Mouse (Mus musculus): ENCODE results near the gene Gm45808.
"Not testable (repeated sequence)": the region's sequence is repeated elsewhere in the genome, so short reads cannot be mapped to it uniquely, and the experiment has no call there.

Gene Gm45808

DNA sequence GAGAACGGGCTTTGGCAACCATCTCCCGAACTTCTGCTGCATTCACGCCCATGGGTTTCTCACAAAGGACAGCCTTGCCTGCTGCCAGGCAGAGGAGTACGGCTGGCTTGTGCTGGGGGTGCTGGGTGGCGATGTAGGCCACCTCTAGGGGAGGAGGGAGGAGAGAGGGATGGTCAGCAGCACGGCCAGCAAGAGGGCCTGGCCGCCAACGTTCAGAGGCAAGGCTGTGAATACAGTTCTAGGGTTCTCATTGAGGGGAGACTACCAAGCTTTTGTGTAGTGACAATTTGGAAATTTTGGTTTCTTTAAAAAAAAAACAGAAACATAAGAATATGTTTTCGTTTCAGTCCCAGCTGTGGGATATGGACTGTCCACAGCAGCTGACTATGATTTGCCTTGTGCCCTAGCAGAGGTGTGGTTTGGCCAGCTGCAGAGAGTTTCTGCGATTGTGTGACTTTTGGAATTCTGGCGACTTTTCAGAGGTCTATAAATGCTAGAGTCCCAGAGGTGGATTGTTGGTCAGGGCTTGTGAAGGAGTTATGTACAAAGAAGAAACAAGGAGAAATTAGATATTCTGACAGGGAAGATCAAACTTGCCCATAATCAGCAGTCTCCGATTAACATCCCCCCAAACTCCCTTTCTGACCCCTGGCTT, at the start of gene Gm45808:
TSS of gene Gm45808 (minus strand) at position 51 of the 655 bp plus-strand sequence.
- no peak for DNase-seq (ENCODE audit: low spot score in 2 of 2)

DNA sequence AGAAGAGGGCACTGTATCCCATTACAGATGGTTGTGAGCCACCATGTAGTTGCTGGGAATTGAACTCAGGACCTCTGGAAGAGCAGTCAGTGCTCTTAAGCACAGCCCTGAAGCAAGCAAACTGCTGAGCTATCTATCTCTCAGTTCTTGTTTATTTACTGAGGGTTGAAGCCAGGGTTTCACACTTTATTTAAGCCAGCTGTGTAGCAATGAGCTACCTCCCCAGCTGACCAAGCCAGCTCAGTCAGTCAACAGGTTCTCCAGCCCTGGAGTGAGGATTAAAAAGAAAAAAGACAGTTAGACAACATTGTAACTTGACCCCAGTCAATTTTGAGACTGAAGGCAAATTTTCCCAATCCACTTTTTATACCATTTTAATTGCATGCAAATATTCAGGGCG, 49.1 kb upstream of the Gm45808 start:
- DNase-seq (ENCODE audit: low spot score in 2 of 2): no peak

DNA sequence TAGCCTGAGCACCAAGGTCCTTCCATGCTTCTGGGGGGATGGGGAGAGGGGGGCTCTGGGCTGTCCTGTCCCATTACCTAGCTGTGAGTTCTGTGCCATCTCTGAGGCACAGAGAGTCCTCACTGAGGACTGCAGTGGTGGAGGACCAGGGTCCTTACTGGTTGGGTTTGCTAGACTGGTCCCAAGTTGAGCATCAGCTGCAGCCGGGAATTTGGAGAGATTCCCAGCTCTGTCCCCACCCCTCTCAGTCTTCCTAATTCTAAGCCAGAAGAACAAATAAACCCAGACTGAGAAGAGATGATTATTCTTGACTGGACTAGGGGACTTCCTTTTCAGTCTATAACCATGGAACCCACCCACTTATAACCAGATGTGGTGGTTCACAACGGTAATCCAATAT, 44.0 kb upstream of the Gm45808 start:
- no peak for DNase-seq (ENCODE audit: low spot score in 2 of 2)

DNA sequence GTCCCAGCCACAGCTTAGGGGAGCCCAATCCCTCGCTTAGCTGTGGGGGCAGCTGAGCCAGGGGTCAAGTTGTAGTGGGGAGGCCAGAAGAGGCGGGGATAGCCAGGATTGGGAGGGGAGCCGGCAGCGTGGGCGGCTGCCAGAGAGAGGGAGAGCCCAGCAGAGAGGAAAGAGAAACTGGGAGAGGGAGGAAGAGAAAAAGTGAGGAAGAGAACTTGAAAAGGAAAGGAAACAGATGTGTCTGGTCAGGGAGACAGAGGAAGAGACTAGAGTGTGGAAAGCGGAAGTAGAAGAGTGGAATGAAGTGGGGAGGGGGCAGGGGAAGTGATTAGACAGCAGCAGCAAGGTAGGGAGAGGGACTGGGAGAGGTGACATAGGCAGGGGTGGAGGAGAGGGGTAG, 42.9 kb upstream of the Gm45808 start:
- no peak for DNase-seq (ENCODE audit: low spot score in 2 of 2)

DNA sequence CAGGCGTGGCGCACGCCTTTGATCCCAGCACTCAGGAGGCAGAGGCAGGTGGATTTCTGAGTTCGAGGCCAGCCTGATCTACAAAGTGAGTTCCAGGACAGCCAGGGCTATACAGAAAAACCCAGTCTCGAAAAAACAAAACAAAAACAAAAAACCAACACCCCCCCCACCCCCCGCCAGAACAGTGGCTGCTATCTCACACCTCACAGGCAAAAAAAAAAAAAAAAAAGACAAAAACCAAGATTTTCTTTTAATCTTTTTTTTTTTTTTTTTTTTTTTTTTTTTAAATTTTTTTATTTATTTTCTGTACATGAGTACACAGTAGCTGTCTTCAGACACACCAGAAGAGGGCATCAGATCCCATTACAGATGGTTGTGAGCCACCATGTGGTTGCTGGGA, 40.6 kb upstream of the Gm45808 start:
- DNase-seq (ENCODE audit: low spot score in 2 of 2): not testable (repeated sequence)

DNA sequence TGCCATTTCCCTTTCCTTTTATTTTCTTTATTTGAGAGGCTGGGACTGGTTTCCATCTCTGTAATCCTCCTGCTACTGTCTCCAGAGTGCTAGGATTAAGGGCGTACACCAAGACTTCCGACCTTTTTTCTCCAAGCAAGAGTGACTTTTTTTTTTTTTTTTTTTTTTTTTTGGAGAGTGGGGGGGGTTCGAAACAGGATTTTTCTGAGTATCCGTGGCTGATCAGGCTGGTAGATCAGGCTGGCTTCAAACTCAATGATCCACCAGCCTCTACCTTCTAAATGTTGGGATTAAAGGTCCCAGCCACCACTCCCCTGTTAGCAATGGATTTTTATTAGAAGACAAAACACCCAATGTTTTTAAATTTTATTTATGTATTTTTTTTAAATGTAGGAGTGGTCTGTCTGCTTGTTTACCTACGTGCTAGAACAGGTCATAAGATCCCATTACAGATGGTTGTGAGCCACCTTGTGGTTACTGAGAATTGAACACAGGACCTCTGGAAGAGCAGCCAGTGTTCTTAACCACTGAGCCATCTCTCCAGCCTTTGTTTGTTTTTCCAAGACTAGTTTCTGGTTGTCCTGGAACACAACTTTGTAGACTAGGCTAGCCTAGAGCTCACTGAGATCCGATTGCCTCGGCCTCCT, 40.0 kb upstream of the Gm45808 start:
- no peak for DNase-seq (ENCODE audit: low spot score in 2 of 2)

DNA sequence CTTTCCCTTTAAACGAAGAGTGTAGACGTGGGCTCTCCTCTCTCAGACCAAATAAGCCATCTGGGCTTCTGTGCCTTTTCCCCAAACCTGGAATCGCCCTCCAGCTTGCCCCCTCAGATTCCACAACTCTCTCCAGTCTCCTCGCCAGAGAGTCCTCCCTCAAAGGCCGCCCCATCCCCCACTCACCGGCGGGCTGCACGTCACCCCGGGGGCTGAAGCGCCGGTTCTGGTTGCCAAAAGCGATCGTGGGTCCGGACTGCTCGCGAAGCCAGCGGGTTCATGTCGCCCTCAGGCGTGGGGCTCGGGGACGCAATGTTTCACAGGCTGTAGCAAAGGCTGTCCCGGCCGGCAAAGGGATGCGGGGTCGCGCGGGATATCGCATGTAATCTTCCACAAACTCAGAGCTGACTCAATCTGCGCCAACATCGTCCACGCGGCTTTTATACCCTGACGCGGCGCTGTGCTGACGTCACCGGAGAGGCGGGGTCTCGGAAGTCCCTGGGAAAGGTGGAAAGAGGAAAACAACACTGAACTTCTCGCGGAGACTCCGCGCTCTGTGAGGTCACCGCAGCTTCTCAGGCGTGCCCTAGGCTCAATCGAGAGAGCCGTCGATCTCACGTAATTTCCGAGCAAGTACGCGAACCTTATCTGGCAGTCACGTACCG, 39.3 kb upstream of the Gm45808 start, which contains the start of the genes Ppp1r15a and Plekha4:
TSS of gene Ppp1r15a (minus strand) at position 460 of the 665 bp plus-strand sequence.
TSS of gene Plekha4 (plus strand) at position 522 of the 665 bp plus-strand sequence.
- peak; percentile 96 to 99 for DNase-seq (ENCODE audit: low spot score in 2 of 2)

DNA sequence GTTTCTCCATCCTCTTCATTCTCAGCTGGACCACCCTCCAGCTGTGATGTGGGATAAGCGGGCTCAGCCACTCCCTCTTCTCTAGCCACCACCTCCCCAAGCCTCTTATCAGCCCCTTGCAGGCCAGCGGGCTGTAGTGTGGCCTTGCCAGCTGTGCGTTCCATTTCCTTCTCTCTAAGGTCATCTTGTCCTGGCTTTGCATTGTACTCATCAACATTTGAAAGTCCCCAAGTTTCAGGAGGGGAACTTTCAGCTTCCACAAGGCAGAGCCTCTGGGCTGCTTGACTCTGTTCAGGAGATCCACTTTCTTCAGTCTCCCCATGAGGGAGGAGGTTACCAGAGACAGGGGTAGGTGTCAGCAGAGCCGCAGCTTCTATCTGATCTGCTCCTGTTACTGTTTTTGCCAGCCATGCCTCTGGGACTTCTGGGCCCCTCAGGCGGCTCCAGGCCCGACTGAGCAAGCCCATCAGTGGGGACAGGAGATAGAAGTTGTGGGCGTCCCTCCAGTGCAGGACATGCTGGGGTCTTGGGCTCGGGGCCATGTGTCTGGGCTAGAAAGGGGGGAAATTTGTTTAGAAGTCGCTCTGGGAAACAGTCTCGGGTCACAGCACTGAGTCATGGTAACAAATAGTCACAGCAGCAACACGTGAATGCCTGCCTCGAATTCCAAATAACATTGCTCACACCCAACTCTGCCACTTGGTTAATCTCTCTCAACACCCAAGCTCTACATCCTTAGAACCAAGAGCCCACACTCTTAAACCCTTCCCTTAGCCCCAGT, 38.4 kb upstream of the Gm45808 start:
- no peak for DNase-seq (ENCODE audit: low spot score in 2 of 2)

DNA sequence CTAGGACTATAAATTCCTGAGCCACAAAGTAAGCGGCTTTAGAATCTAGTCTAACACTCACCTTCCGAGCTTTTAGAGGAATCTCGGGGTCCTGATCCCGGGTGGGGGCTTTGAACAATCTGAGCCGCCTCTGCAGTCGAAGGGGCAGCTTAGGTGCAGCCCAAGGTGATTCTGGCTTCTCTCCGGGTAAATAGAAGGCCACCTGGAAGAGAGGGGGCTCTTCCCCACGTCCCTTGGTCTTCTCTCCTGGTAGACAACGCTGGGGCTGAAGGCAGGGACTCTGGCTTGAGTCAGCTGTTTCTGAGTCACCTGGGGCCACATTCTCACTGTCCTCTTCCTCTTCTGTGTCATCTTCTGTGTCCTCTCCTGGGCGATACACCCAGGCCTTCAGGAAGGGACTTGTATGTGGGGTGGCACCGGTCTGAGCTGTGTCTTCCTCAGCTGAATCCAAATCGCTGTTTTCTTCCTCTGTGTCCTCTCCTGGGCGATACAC, 37.1 kb upstream of the Gm45808 start:
- DNase-seq (ENCODE audit: low spot score in 2 of 2): no peak

DNA sequence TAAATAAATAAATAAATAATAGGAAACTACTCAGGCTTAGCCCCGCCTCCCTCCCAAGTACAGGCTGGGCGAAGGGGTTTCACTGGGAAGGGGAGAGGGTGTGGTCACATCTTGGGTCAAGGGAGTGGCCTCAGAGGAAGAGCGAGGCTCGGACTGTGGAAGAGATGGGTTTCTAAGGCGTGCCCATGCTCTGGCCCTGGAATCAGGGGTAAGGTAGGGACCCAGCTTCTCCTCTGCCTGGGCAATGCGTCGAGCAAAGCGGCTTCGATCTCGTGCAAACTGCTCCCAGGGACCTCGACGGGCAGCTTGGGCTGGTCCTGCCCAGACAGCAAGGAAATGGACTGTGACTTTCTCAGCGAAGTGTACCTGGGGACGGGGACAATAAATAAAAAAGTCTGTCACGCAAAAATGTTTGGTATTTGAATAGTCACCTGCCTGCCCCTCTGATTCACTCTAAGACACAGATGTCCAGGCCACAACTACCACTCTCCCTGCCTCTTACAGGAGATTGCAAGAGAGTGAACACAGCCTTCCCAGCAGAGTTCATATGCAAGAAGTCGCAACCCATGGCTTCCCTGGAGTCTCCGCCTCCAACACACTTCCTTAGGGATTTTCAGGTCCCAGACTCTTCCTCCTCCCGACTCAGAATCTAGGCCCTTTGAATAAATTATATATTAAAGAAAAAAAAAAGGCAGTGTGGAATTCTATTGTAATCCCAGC, 36.5 kb upstream of the Gm45808 start:
- no peak for DNase-seq (ENCODE audit: low spot score in 2 of 2)

DNA sequence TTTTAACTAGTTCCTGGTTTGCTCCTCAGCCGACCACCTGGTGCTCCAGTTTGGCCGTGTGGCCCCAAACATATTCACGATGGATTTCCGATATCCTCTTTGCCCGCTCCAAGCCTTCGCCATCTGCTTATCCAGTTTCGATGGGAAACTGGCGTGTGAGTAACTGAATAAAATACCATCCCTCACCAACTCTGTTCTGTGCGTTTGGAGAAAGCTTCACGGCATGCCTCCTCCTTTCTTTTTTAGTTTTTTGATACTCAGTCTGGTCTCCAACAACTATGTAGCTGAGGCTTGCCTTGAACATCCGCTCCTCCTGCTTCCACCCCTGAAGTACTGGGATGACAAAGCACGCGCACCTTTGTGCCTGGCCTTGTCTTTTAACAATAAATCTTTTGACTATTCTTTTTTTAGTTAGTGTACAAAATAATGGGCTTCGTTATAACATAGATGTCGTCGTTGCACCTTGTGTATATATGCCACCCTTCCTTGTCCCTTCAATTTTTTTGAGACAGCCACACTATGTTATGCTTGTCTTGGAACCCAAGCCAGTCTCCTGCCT, 35.7 kb upstream of the Gm45808 start:
- DNase-seq (ENCODE audit: low spot score in 2 of 2): no peak

DNA sequence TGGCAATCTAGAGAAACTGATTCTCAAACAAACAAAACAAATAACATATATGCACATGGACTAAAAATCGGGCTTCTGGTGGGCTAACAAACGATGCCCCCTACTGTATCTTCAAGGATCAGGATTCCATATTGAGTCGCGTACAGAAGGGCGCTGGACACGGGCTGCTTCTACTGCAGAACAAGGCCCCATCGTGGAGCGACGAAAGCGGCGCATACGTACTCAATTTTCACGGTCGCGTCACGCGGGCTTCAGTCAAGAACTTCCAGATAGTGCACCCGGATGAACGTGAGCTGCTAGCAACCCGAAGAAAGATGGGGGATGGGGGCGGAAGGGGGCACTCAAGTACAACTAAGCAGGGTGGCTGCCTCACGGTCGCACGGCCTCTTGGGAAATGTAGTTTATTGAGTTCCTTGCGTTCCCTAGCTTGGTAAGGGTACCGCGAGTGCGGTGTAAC, 35.1 kb upstream of the Gm45808 start:
- peak; percentile 79 to 81 for DNase-seq (ENCODE audit: low spot score in 2 of 2)

DNA sequence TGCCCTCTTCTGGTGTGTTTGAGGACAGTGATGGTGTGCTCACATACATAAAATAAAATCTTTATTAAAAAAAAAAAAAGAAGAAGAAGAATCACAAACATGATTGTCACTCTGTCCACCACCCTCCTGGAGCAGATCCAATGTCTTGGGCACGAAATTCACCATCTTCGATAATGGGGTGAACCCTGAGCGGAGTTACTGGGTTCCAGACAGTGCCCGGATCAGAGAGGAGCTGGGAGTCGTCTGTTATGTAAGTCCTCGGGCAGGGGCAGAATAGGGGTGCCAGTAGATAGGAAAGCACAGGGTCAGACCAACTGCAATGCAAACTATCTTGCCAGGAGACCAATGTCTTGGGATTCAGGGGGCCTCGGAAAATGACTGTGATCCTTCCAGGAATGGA, 34.0 kb upstream of the Gm45808 start:
- DNase-seq (ENCODE audit: low spot score in 2 of 2): no peak

DNA sequence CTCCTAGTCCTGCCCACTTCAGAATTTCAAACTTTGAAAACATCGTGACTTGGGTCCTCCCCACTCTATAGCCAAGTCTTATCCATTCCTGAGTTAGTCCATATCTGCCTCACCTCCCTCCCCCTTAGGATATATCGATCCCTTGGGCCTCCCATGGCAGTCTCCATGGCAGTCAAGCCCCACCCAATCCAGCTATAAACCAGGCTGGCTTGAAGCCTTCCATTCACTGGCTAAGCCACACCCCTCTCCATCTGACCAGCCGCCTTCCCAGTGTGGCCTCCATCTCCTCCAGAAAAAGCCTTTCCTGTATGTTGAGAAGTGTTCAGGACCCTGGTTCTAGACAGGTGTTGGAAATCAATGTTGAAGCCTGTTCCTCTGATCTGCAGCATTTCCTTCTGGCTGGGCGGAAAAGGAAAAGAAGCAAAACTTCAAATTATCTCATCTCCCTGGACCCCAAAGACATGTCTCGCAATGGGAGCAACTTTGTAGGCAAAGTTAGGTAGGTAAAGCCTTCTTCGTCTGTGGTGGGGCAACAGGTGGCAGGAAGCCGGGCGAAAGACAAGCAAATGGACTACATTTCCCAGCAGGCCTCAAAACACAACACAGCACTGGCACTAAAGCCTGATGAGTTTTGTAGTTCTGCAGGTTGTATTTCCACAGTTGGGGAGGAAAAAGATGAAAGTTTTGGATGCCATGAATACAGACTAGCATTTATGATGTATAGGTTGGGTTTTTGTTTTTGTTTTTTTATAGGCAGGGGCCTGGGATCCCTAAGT, 32.9 kb upstream of the Gm45808 start:
- DNase-seq (ENCODE audit: low spot score in 2 of 2): no peak

DNA sequence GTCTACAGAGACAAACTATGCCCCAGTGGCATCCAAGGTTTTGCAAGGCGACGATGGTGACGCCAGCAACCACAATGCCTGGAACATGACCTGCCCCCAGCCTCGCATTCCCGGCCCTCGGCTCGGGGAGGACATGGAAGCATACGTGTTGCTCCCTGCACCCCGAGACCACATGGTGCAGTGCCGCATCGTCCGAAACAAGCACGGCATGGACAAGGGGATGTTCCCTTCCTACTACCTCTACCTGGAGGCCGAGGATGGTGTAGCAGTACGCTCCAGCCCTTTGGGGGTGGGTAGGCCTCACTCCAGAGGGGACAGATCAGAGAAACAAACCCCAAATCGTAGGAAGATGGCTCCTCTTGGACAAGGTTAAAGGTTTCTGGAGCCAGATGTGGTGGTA, 32.0 kb upstream of the Gm45808 start:
- DNase-seq (ENCODE audit: low spot score in 2 of 2): no peak

DNA sequence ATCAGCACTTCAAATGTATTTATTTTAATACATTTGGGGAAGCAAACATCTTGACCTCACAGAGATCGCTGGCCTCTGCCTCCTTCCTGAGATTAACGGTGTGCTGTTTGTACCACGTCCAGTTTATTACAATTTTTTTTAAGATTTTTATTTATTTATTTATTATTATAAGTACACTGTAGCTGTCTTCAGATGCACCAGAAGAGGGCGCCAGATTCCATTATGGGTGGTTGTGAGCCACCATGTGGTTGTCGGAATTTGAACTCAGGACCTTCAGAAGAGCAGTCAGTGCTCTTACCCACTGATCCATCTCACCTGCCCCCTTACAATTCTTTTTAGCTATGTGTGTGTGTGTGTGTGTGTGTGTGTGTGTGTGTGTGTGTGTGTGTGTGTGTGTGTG, 30.2 kb upstream of the Gm45808 start:
- DNase-seq (ENCODE audit: low spot score in 2 of 2): not testable (repeated sequence)

DNA sequence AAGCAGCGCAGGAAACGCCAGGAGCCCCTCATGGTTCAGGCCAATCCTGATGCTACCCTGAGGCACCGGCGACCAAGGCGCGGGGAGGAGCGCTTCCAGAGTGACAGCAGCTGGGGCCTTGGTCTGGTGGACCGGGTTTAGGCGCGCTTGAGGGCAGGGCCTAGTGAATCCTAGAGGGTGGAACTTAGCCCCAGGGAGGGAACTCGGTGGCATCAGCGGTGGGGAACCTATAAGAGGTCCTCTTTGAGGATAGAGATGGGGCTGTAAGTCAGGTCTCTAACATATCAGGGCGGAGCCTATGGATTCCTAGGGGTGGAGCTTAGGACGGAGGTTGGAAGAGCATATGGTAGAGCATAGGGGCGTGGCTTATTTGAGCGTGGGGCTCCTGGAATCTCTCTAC, 28.8 kb upstream of the Gm45808 start:
- no peak for DNase-seq (ENCODE audit: low spot score in 2 of 2)

DNA sequence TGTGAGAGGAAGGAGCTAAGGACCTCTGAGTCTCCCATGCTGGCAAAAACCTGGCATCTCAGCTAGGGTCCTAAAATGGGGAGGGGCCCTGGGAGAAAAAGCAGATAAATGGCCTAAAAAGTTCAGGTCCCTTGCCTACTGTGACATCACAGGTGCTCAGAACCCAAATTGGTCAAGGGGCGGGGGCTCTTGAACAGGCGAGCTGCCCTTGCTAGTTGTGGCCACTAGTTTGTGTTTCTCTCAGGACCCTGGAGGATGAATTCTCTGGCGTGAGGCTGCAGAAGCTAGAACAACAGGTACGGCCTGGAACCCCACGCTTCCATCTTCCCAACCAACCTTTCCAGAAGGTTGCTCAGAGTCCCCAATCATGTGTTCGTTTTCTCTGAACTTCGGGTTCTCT, 27.8 kb upstream of the Gm45808 start:
- no peak for DNase-seq (ENCODE audit: low spot score in 2 of 2)

DNA sequence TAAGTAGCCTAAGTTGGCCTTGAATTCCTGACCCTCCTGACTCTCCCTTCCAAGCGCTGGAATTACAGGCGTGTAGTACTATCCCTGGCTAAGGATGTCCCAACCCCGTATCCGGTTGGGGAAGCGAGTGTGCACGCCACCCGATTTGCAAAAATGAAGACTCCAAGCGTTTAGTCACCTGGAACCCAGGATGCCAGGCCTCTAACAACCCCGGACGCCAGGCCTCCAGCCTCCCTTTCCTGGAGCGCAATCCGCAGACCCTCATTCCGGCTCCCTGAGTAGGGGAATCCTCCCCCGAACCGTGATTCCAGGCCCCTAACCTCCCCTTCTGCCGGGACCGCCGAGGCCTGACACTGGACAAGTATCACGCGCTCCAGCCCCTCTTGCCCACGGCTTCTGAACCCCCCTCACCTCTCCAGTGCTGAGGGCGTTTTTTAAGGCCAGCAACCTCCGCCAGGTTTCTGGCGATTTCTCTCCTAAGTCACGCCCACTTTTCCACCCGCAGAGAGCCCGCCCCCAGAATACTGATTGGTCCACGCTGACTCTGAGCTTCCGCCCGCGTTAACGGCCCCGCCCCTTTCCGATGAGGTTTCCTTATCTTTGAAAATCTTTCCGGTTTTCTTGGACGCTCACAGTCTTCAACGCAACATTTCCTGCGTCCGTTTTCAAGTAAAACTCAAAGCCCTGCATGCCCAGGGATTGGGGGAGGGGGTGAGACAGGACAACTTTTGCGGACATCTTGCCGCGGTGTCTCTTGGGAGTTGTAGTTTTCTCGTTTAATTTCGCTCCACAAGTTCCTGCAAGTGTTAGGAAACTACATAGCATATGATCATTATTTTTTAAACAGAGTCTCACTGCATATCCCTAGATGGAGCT, 23.5 kb upstream of the Gm45808 start, which contains the start of gene Nucb1:
TSS of gene Nucb1 (minus strand) at position 495 of the 876 bp plus-strand sequence.
- DNase-seq (ENCODE audit: low spot score in 2 of 2): peak; percentile 88 to 91
